Mouse (Mus musculus) neutrophil, adult 83 days (primary cell): Measurements from ENCODE around the gene Vmn1r15. TPM values are rescaled to one million over a fixed set of nuclear protein-coding genes. Genes with fewer than 3 reads are reported as not detected.

Experiments
- total RNA-seq, 2 experiments: library from RNA; stranded (reverse); gene quantifications; one replicate each; pipeline ENCODE4 v1.2.4; 2023

The Vmn1r15 gene
- not detected for total RNA-seq

GRCm38 (mm10) chr6:57257652-57258051 lies at the start of gene Vmn1r15:
Vmn1r15 (plus strand) TSS chr6:57257952.

GRCm38 (mm10) chr6:57231386-57231785 lies 26.4 kb upstream of the Vmn1r15 start, which contains the start of gene Vmn1r14:
Vmn1r14 (plus strand) TSS chr6:57231686.

Other genes starting within 250 kb of the Vmn1r15 start
- gene Vmn1r7, start 232.6 kb upstream of the Vmn1r15 start, total RNA-seq: not detected
- not detected for gene Vmn1r8, start 225.7 kb upstream of the Vmn1r15 start, total RNA-seq
- gene Vmn1r9, start 191.2 kb upstream of the Vmn1r15 start, total RNA-seq: not detected
- gene Vmn1r10, start 148.5 kb upstream of the Vmn1r15 start, total RNA-seq: not detected
- not detected for gene Vmn1r11, start 124.5 kb upstream of the Vmn1r15 start, total RNA-seq
- gene Vmn1r12, start 101.0 kb upstream of the Vmn1r15 start, total RNA-seq: under 1 TPM; 0.09 TPM
- not detected for gene Vmn1r13, start 54.7 kb upstream of the Vmn1r15 start, total RNA-seq
- not detected for gene Vmn1r14, start 26.3 kb upstream of the Vmn1r15 start, total RNA-seq
- not detected for gene Vmn1r16, start 71.5 kb downstream of the Vmn1r15 start, total RNA-seq
- not detected for gene Vmn1r17, start 105.8 kb downstream of the Vmn1r15 start, total RNA-seq
- not detected for gene Vmn1r18, start 137.8 kb downstream of the Vmn1r15 start, total RNA-seq
- not detected for gene Vmn1r19, start 145.8 kb downstream of the Vmn1r15 start, total RNA-seq
- not detected for gene Vmn1r20, start 171.0 kb downstream of the Vmn1r15 start, total RNA-seq